Mouse (Mus musculus) forebrain, embryonic 13.5 days (tissue): ENCODE results near the gene Cttnbp2. TPM values are rescaled to one million over a fixed set of nuclear protein-coding genes. Genes with fewer than 3 reads are reported as not detected.

Experiments used
- ATAC-seq: fragments of 200-750 bp; cut with Nextera tagmentation; 2 replicates; pipeline ENCODE4 v1.8.0; 2017
- H3K27ac ChIP-seq: fragments of 300-500 bp; sonication (generic); 2 replicates; pipeline ENCODE4 v1.5.1; 2015; ENCODE audit warnings: inconsistent platforms, mild to moderate bottlenecking, moderate library complexity
- H3K27me3 ChIP-seq: fragments of 300-500 bp; sonication (generic); 2 replicates; pipeline ENCODE4 v1.6.1; 2015; ENCODE audit warnings: mild to moderate bottlenecking, inconsistent platforms
- H3K36me3 ChIP-seq: fragments of 300-500 bp; sonication (generic); 2 replicates; pipeline ENCODE4 v1.6.1; 2015; ENCODE audit warnings: mild to moderate bottlenecking, inconsistent platforms; ENCODE audit not compliant: poor library complexity, severe bottlenecking
- H3K4me1 ChIP-seq: fragments of 300-500 bp; sonication (generic); 2 replicates; pipeline ENCODE4 v1.6.1; 2015; ENCODE audit warnings: inconsistent platforms
- H3K4me2 ChIP-seq: fragments of 300-500 bp; sonication (generic); 2 replicates; pipeline ENCODE4 v1.6.1; 2015; ENCODE audit warnings: inconsistent platforms, mild to moderate bottlenecking, moderate library complexity
- H3K4me3 ChIP-seq: fragments of 300-500 bp; sonication (generic); 2 replicates; pipeline ENCODE4 v1.5.1; 2015; ENCODE audit warnings: mild to moderate bottlenecking, inconsistent platforms
- H3K9ac ChIP-seq: fragments of 300-500 bp; sonication (generic); 2 replicates; pipeline ENCODE4 v1.6.1; 2015; ENCODE audit warnings: mild to moderate bottlenecking, inconsistent platforms
- H3K9me3 ChIP-seq: fragments of 300-500 bp; sonication (generic); replicated peaks from 2 replicates; pipeline ENCODE4 v1.6.1; 2016; ENCODE audit warnings: inconsistent platforms
- WGBS: fragments of 180-500 bp; shearing (Covaris S2); methylation state at CpG from one replicate; pipeline ENCODE4 v1.1.7; 2015; 5-methylcytosine and 5-hydroxymethylcytosine counted together
- polyA plus RNA-seq: library from polyadenylated mRNA; unstranded; fragments of >200 nt; fragmentation: Nextera tagmentation; extraction: Ambion mirVana; gene quantifications from 2 replicates; pipeline ENCODE4 v1.2.1, GENCODE M21; 2015

The Cttnbp2 gene
- polyA plus RNA-seq, 1 experiment from 2014 or later = 59.1 TPM

DNA sequence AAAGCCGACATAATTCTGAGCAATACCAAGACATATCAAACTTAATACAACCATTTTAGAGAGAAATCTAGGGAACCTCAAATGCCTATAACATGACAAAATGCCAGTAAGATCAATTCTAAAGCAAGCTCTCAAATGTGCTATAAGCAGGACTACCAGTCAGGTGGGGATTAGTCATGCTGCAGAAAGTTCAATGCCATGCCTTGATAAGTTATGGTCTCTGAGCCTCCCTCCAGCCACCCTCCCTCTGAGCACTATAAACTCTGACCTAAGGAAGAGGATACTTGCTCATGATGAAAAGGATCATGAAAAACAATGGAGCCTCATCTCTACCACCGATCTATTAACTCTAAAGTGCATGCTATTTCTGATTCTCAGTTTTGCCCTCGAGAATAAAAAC lies 82.3 kb downstream of the Cttnbp2 start:
- H3K9me3 ChIP-seq = no peaks in the 10 kb centered on the region
- no peak overlapping the region for H3K4me3 ChIP-seq
- H3K4me1 ChIP-seq = no peaks in the 10 kb centered on the region
- ATAC-seq = no peak
- WGBS = 84% methylated on average over 3 of the region's 3 CpGs
- no peak overlapping the region for H3K27ac ChIP-seq
- H3K4me2 ChIP-seq = no peak overlapping the region
- peaks cover 18% of the 10 kb centered on the region for H3K36me3 ChIP-seq
- no peaks in the 10 kb centered on the region for H3K27me3 ChIP-seq
- H3K9ac ChIP-seq = no peak overlapping the region

GRCm38 (mm10) chr6:18431891-18432290 lies 82.8 kb downstream of the Cttnbp2 start:
- ATAC-seq = no peak
- H3K4me1 ChIP-seq = no peaks in the 10 kb centered on the region
- H3K9me3 ChIP-seq = no peaks in the 10 kb centered on the region
- H3K27me3 ChIP-seq = no peaks in the 10 kb centered on the region
- H3K27ac ChIP-seq = no peak overlapping the region
- H3K36me3 ChIP-seq = peaks cover 18% of the 10 kb centered on the region
- no peak overlapping the region for H3K4me3 ChIP-seq
- no peak overlapping the region for H3K4me2 ChIP-seq
- H3K9ac ChIP-seq = no peak overlapping the region
- 97% methylated on average over 2 of the region's 2 CpGs for WGBS

DNA sequence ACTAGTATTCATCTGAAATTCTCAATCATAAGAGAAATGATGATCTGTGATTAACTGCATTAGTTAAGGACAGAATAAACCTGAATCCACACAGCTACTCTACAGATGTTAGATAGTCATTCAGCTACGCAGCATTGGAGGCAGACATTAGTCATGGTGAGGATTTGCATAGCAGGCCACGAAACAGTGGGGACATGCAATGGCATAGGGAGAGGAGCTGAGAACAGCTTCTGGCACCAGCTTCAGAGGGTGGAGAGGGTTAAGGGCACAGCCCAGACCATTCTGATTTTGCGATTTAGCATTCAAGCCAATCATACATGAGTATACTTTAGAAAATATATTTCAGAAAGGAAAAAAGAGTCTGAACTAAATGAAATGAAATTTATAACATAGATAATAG lies 84.6 kb downstream of the Cttnbp2 start:
- no peak overlapping the region for H3K4me3 ChIP-seq
- H3K4me1 ChIP-seq = peaks cover 8% of the 10 kb centered on the region
- H3K4me2 ChIP-seq = no peak overlapping the region
- H3K27me3 ChIP-seq = no peaks in the 10 kb centered on the region
- no peak overlapping the region for H3K9ac ChIP-seq
- no peak for ATAC-seq
- H3K36me3 ChIP-seq = peaks cover 16% of the 10 kb centered on the region
- H3K9me3 ChIP-seq = no peaks in the 10 kb centered on the region
- no peak overlapping the region for H3K27ac ChIP-seq
- 87% methylated on average over 3 of the region's 3 CpGs for WGBS

GRCm38 (mm10) chr6:18424822-18425221 lies 89.8 kb downstream of the Cttnbp2 start:
- peak; percentile 37; the same call in 1 of the 2 replicates for ATAC-seq
- no peak overlapping the region; the same call in 1 of the 2 replicates for H3K27ac ChIP-seq
- H3K4me1 ChIP-seq = peaks cover 31% of the 10 kb centered on the region
- 84% methylated on average over 6 of the region's 6 CpGs for WGBS
- no peaks in the 10 kb centered on the region for H3K27me3 ChIP-seq
- H3K9me3 ChIP-seq = no peaks in the 10 kb centered on the region
- no peaks in the 10 kb centered on the region for H3K36me3 ChIP-seq
- no peak overlapping the region for H3K4me2 ChIP-seq
- H3K4me3 ChIP-seq = no peak overlapping the region
- no peak overlapping the region for H3K9ac ChIP-seq

- no peak for ATAC-seq
- no peak overlapping the region for H3K27ac ChIP-seq
- 73% methylated on average over 3 of the region's 3 CpGs for WGBS
Observed at GRCm38 (mm10) chr6:18424367-18424766, 90.3 kb downstream of the Cttnbp2 start.

DNA sequence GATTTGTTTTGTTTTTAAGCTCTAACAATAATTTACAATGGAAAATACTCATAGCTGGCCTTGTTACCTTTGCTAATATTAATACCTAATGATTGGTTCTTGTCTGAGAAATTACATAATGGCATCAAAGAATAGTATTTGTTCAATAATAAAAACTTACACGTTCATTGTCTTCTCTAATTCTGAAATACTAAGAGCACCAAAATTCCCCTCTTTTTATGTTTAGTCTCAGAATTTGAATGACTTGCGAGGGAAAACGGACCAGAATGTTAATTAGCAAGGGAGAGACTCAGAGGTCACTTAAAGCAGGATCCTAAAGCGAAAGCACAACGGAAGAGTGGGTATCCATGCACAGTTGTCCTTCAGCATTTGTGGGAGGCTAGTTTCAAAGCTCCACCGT lies 91.5 kb downstream of the Cttnbp2 start:
- H3K27ac ChIP-seq = no peak overlapping the region
- no peaks in the 10 kb centered on the region for H3K9me3 ChIP-seq
- no peaks in the 10 kb centered on the region for H3K27me3 ChIP-seq
- H3K9ac ChIP-seq = no peak overlapping the region
- H3K4me3 ChIP-seq = no peak overlapping the region
- no peak overlapping the region for H3K4me2 ChIP-seq
- H3K4me1 ChIP-seq = peaks cover 31% of the 10 kb centered on the region
- 62% methylated on average over 6 of the region's 6 CpGs for WGBS
- ATAC-seq = no peak
- H3K36me3 ChIP-seq = peaks cover 12% of the 10 kb centered on the region

More at GRCm38 (mm10) chr6:18424367-18424766, 90.3 kb downstream of the Cttnbp2 start:
- Histone ChIP-seq H3K4me1 (peaks cover 31% of the 10 kb centered on the region), H3K9ac (no peak overlapping the region), H3K36me3 (peaks cover 2% of the 10 kb centered on the region; the same call in 1 of the 2 replicates), H3K4me2 (no peak overlapping the region), H3K9me3 (no peaks in the 10 kb centered on the region), H3K4me3 (no peak overlapping the region), H3K27me3 (no peaks in the 10 kb centered on the region)

- 31% methylated on average over 2 of the region's 2 CpGs for WGBS
Observed at GRCm38 (mm10) chr6:18421561-18421960, 93.1 kb downstream of the Cttnbp2 start.

GRCm38 (mm10) chr6:18420660-18421059 lies 94.0 kb downstream of the Cttnbp2 start:
- Histone ChIP-seq H3K27me3 (no peaks in the 10 kb centered on the region), H3K36me3 (peaks cover 12% of the 10 kb centered on the region), H3K9me3 (no peaks in the 10 kb centered on the region), H3K4me1 (peaks cover 25% of the 10 kb centered on the region), H3K4me3 (no peak overlapping the region), H3K9ac (no peak overlapping the region), H3K4me2 (no peak overlapping the region), H3K27ac (no peak overlapping the region; the same call in 1 of the 2 replicates)
- 38% methylated on average over 9 of the region's 9 CpGs for WGBS
- peak; percentile 47; the same call in 1 of the 2 replicates for ATAC-seq

More at GRCm38 (mm10) chr6:18421561-18421960, 93.1 kb downstream of the Cttnbp2 start:
- no peak overlapping the region for H3K4me3 ChIP-seq
- H3K4me1 ChIP-seq = peaks cover 31% of the 10 kb centered on the region
- no peak for ATAC-seq
- H3K36me3 ChIP-seq = peaks cover 12% of the 10 kb centered on the region
- H3K9me3 ChIP-seq = no peaks in the 10 kb centered on the region
- no peak overlapping the region for H3K4me2 ChIP-seq
- no peaks in the 10 kb centered on the region for H3K27me3 ChIP-seq
- no peak overlapping the region for H3K9ac ChIP-seq
- H3K27ac ChIP-seq = no peak overlapping the region

GRCm38 (mm10) chr6:18417866-18418454 lies 96.7 kb downstream of the Cttnbp2 start:
- H3K4me1 ChIP-seq = peaks cover 16% of the 10 kb centered on the region
- no peak overlapping the region for H3K4me2 ChIP-seq
- no peak overlapping the region for H3K27ac ChIP-seq
- H3K36me3 ChIP-seq = peaks cover 22% of the 10 kb centered on the region
- whole genome bisulfite sequencing = 78% methylated on average over 6 of the region's 6 CpGs
- H3K27me3 ChIP-seq = no peaks in the 10 kb centered on the region
- no peak for ATAC-seq
- no peak overlapping the region for H3K4me3 ChIP-seq
- H3K9me3 ChIP-seq = no peaks in the 10 kb centered on the region
- H3K9ac ChIP-seq = no peak overlapping the region

DNA sequence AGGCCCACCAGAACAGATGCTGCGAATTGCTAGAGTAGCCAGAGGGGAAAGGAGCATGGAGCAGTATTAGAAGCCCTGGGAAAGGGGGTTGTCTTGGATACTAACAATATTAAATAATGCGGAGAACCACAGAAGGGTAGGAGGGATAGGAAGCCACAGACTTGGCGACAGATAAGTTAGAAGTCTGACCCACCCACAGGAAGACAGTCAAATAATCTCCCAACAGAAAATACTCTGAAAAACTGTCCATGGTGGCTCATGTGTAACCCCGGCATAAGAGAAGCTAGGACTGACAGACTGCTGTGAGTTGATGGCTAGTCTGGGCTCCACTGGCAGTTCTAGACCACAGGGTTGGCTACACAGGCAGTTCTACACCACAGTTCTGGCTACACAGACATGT lies 98.7 kb downstream of the Cttnbp2 start:
- no peaks in the 10 kb centered on the region for H3K9me3 ChIP-seq
- H3K4me3 ChIP-seq = no peak overlapping the region
- H3K27ac ChIP-seq = no peak overlapping the region
- H3K9ac ChIP-seq = no peak overlapping the region
- 0 out of 2 replicates have a peak, but pooled peaks have one; percentile 27 for ATAC-seq
- WGBS = 90% methylated on average over 4 of the region's 4 CpGs
- no peaks in the 10 kb centered on the region for H3K27me3 ChIP-seq
- H3K4me2 ChIP-seq = no peak overlapping the region
- peaks cover 32% of the 10 kb centered on the region for H3K36me3 ChIP-seq
- peaks cover 5% of the 10 kb centered on the region; the same call in 1 of the 2 replicates for H3K4me1 ChIP-seq

GRCm38 (mm10) chr6:18411505-18412225 lies 103.0 kb downstream of the Cttnbp2 start:
- H3K27me3 ChIP-seq = no peaks in the 10 kb centered on the region
- no peak overlapping the region for H3K9ac ChIP-seq
- H3K4me1 ChIP-seq = no peaks in the 10 kb centered on the region
- no peak overlapping the region for H3K27ac ChIP-seq
- H3K9me3 ChIP-seq = no peaks in the 10 kb centered on the region
- H3K36me3 ChIP-seq = peaks cover 34% of the 10 kb centered on the region
- no peak overlapping the region for H3K4me3 ChIP-seq
- H3K4me2 ChIP-seq = no peak overlapping the region
- ATAC-seq = no peak
- 92% methylated on average over 1 of the region's 1 CpGs for WGBS

GRCm38 (mm10) chr6:18408445-18408844 lies 106.2 kb downstream of the Cttnbp2 start:
- Histone ChIP-seq H3K4me3 (no peak overlapping the region), H3K9me3 (no peaks in the 10 kb centered on the region), H3K27me3 (no peaks in the 10 kb centered on the region), H3K4me1 (no peaks in the 10 kb centered on the region), H3K9ac (no peak overlapping the region), H3K36me3 (peaks cover 53% of the 10 kb centered on the region), H3K4me2 (no peak overlapping the region), H3K27ac (no peak overlapping the region)
- no peak for ATAC-seq
- 92% methylated on average over 7 of the region's 7 CpGs for WGBS
